Mouse (Mus musculus) E14TG2a.4 (cell line): ENCODE measurements around the gene Pqbp1.
"Not testable (repeated sequence)": the region's sequence is repeated elsewhere in the genome, so short reads cannot be mapped to it uniquely, and the experiment has no call there.

Experiments
- CTCF ChIP-seq: conservative IDR thresholded peaks from 2 replicates; pipeline ENCODE4 v1.5.1; 2014; ENCODE audit warnings: low read length
- POU5F1 ChIP-seq: IDR thresholded peaks from 2 replicates; pipeline ENCODE4 v1.6.1; 2014; ENCODE audit warnings: low read length, borderline replicate concordance

- peak; percentile 14; the same call in 1 of the 2 replicates for TF ChIP-seq CTCF
- TF ChIP-seq POU5F1 = not testable (repeated sequence)
These were observed 18.9 kb upstream of the Pqbp1 start for GRCm38 (mm10) chrX:7917960-7918359.
